Mouse (Mus musculus): ENCODE data around the gene Thrap3.

DNA sequence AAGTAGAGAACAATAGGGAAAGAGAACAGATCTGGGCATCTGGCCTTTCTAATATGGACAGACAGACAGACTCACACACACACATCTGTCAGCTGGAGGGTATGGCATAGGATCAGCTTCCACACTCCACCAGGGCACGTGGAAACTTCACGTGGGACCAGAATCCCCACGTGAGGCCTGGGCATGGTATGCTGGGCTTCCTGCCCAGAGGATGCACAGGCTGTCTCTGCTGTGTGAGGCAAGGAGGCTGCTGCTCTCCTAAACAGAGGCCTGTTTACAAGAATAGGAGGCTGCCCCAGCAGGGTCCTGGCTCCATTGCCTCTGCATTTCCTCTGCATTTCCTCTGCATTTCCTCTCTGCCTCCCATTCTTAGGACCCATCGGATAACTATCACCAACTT is 67.9 kb downstream of the Thrap3 start:
- TF ChIP-seq CTCF (IDR thresholded peaks at IDR 0.05; ENCODE audit: control insufficient read depth, insufficient read depth, low read length) (no peak), POLR2A (IDR thresholded peaks at IDR 0.05; ENCODE audit: borderline replicate concordance, control insufficient read depth, low read depth, low read length) (no peak)

Measured in bone marrow, adult 2 months (tissue).